Mouse (Mus musculus) cerebellum, adult 11 months (tissue): ENCODE measurements at regions not wholly inside any gene's neighbourhood (a gene's known extent, or its start where the extent isn't known, plus 50 kb on each side); places are given as distances from the start of the nearest gene placed in this dataset.

ENCODE experiments used
- DNase-seq: peaks from one replicate; pipeline ENCODE4 v3.0.0; 2022

DNA sequence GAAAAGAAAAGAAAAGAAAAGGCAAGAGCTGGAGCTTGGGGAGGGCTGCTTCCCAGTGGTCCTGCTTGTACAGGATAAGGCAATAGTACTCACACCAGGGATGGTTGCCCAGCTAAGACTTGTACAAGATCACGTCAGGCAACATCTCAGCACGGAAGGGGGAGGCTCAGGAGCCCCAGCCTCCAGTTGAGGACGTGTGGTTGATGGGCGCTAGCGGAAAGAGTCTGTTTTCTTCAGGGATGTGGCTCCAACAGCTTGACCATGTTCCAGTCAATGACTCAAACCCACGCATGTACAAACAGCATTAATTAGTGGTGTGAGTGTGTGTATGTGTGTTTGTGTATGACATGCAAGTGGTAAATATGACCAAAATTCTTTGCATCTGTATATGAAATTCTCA lies 153.1 kb upstream of the Rpl34 start:
- no peak for DNase-seq

GRCm38 (mm10) chr3:130880482-130880881 lies 150.3 kb upstream of the Rpl34 start:
- no peak for DNase-seq

DNA sequence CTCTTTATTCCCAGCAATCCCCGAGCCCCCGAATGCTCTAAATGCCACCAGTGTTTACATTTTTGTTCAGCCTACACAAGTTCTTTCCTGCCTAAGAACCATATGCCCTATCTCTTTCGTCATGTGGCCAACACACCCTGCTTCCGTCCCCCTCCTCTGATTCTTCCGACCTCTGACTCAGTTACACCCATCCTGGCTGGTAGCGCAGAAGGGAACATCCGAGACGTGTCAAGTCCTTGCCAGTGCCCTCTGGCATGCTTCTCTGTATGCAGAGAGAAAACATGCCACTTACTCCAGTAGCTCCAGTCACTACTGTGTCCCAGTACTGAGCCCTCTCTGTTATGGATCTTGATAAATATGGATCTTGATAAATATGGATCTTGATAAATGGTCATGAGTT lies 149.3 kb upstream of the Rpl34 start:
- no peak for DNase-seq

GRCm38 (mm10) chr3:130878834-130879233 lies 148.6 kb upstream of the Rpl34 start:
- DNase-seq: no peak

DNA sequence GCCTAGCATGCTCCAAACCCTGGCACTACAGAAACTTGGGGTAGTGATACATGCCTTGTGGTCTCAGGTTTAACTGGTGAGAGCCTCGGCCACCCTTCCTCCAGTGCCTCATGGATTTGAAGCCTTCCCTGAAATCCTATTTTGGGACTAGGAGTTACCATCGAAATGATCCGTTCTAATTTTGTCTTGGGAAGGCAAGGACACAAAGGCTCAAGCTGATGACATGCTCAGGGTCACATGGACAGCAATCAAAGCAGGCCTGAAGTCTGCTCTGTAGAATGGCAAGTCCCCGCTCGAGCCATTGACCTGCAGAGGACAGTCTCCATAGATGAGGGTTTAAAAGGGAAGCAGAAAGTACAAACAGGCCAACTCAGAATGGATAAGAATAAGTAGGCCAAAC lies 147.8 kb upstream of the Rpl34 start:
- no peak for DNase-seq

DNA sequence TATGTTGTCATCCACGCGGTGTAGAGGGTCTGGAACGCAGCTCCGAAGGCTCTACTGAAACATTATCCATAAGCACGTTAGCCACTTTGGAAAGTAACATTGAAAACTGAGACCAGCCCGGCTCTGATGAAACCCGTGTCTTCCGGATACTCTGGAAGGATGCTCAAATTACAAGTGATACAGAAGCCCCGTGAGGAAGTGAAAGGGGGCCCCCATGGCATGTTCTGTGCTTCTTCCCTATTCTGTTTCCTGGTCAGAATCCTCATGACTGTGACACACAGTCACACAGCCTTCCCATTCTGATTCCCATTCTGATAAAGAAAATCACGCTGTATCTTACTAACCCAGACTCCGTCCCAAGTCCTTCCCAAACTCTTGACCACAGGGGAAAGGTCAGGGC lies 143.5 kb upstream of the Rpl34 start:
- DNase-seq: no peak

DNA sequence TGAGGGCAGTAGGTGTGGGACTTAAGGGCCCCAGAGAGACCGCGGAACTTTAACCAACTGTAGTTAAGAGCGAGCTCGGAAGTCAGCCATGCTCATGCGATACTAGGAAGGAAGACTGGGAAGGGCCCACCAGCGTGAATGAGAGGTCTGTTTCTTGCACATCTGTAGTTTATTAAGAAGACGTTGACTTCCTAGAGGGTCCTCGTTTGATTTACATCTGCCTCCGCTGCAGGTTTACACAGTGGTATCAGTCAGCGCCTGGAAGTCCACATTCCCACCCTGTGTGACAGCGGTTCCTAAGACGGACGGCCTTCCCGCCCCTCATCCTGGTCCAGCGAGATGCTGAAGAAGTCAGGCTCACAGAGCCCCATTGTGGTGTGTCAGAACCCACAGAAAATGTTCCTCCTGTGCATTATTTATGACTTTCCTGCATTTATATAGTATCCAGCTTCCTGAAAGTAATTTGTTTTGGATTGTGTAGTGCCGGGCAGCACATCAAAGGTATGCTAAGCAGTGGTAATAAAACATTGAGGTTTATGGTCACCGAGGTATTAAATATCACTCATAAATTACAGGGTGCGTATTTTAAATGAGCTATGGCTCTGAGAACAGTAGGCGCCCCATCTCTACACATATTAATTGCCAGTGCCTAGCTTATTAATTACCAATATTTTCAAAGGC lies 136.9 kb upstream of the Rpl34 start:
- DNase-seq: no peak

DNA sequence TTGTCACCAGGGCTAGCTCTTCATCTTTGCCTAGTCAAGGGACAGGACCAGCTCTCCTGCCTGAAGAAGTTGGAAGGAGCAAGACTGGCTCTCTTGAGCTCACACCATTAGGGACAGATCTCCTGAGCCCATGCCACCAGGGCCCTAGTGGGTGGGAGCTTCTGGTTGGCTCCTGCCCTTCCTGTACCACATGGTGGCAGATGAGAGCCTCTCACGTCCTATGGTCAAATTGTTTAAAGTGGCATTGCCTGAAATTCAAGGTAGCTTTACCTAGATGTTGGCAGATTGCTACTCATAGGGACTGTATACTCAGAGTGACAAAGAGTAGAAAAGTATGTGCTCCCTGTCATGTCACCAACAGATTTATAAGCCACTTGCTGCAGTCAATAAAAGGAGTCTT lies 134.6 kb upstream of the Rpl34 start:
- no peak for DNase-seq

DNA sequence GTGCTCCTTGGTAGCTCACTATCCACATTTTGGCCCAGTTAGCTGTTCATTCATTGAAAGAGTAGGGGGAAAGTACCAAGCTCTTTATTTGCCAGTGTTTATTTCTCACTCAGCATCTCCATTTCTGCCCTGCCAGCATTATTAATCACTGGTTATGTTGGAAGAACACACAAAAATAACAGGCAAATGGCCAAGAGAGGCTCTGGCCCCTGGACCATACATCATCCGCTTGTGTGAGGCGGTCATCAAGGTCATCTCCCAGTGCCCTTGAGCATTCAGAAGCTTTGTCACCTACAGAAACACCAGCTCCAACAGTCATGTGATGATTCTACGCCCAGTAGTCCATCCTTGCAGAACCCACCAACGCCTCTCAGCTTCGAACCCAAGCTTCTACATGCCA lies 133.2 kb upstream of the Rpl34 start:
- no peak for DNase-seq

GRCm38 (mm10) chr3:130860315-130860714 lies 130.1 kb upstream of the Rpl34 start:
- DNase-seq: no peak

GRCm38 (mm10) chr3:130853866-130854265 lies 123.7 kb upstream of the Rpl34 start:
- DNase-seq: no peak

DNA sequence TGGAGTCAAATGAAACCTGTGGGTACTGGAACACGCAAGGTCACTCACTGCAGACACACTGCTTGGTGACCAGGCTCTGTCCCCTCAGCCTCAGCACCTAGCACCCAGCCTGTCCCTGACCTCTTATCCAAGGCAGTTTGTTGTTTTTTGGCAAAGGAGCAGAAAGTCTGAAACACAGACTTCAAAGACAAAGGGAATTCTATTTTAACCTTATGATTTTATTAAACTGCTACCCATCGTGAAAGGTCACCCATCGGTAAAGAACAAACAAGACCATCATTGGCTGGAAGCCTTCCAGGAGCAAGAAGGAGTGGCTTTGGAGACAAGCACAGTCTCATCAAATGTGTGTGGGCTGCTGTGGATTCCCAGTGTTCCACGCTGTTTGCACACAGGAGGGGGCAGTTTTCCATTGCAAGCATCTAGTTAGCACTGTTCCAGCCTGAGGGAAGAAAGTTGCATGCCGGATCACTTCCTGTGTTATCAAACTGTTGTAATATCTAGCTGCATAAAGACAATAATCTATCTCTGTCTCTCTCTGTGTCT lies 120.6 kb upstream of the Rpl34 start:
- DNase-seq: no peak

DNA sequence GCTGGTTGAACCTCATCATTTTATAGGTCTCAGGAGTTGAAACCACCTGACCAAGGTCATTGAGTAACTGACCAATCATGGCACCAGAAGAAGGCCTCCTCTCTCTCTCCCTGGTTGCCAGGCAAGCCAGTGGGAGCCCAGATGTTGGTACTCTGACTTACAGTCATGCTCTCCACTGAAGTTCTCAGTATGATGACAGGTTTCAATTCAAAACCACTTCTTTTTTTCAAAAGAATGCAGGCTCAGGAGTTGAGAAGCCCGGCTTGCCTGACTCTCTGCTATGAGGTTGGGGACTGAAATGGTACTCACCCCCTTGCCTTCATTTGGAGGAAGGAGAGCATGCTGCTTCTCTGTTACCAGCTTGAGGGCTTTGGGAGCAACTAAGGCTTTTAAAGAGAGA lies 111.6 kb upstream of the Rpl34 start:
- no peak for DNase-seq

- no peak for DNase-seq
Observed at GRCm38 (mm10) chr3:130839924-130840440, 109.8 kb upstream of the Rpl34 start.

- DNase-seq: no peak
Observed at GRCm38 (mm10) chr3:130838626-130839422, 108.6 kb upstream of the Rpl34 start.

DNA sequence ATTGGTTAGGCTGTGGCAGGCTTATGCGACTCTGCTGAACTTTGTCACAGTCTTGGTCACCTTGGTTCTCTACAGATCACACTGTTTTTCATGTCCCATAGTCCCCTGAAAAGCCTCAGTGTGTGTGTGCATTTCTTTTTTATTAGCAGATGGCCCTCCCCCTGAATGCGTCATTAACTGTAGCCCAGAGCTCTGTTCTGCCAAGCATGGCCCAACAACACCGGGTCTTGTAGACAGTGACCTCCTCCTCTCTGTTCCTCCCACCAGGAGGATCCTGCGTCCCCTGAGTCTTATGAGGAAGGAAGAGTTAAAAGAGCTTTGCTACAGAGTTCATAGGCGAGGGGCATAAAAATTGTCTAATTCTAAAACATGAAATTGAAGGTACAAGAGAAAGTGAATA lies 103.5 kb upstream of the Rpl34 start:
- no peak for DNase-seq

DNA sequence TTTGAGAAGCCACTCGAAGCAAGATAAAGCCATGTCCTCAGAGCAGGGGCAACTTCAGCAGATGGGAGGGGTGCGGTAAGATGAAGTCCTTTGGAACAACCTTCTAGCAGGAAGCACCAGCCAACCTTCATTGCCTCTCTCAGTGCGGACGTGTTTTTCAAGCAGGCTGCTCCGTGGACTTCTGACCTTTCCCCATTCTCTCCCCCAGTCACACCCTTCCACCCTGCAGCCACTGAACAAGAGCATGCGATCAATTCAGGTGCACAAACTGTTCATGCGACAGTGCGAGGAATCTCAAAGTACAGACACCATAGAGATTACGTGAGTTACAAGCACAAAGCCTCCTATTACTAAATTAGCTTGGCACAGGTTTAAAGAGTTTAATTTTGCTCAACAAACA lies 102.9 kb upstream of the Rpl34 start:
- no peak for DNase-seq

- DNase-seq: no peak
Observed at GRCm38 (mm10) chr3:130831788-130832187, 101.6 kb upstream of the Rpl34 start.

DNA sequence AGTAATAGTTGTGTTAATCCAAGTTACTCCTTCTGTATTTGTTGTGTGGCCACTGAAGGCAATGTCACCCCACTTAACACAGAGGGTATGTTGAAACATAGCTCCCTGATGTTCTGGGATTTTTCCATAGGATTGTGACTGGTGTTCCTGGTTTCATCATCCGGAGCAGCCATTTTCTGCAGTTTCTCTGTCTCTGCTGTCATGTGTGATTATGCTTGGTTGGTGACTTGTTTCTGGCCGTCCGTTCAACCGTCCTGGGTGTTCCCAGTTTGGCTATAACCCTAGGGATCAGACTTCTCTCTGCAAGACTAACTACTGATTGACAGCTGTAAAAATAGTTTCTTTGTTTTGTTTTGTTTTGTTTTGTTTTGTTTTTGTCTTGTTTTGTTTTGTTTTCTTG lies 98.1 kb upstream of the Rpl34 start:
- no peak for DNase-seq

DNA sequence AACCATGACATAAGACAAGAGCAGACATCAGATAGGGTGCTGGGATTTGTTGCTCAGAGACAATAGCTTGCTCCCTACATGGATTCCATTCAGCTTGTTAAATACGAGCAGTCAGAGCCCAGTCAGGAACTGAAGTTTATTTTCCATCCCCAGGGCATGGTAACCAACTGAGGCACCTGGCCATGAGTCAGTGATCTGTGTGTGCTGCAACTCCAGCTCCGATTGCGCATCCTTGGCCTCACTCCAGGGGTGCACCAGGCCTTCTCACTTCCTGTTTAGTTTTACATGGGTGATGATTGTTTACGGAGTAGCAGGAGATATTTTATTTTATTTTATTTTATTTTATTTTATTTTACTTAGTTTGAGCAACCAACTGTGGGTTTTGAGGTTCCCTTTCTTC lies 97.7 kb upstream of the Rpl34 start:
- DNase-seq: no peak

GRCm38 (mm10) chr3:130827021-130827420 lies 96.8 kb upstream of the Rpl34 start:
- no peak for DNase-seq

- no peak for DNase-seq
Observed at GRCm38 (mm10) chr3:130819837-130820098, 89.6 kb upstream of the Rpl34 start.

DNA sequence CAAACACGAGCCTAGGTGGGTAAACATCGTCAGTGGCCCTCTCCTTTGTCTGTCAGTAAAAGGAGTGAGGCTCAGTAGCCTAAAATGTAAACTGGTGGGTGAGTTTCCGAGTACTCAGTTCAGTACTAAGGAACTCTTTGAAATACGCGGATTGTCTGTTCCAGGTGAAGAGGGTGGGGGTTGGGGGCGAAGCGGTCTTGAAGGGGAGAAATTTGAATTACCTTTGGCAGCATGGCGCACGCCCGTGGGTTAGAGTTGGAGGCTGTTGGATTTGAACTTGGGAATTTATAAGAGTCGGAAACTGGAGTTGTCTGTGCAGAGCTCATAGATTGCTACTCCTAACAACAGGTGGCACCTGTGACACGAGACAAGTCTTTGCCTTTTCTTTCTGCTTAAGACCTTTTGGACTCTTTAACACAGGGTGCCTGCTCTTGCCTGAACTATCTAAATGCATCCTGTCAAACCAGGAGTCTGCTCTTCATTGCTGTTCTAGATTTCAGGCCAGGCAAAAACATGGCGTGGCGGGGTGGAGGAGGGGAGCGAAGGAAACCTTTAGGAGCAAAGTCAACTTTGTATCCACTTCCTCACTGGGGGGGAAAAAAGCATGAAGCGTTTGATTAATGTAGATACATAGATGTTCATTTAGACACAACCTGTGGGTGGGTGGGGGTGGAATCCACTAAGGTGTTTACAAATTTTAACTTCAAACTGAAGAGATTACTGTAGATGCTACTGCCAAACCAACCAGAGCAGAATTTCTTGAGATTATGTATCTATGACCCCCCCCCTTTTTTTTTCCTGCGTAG lies 89.0 kb upstream of the Rpl34 start:
- DNase-seq: no peak
